Mouse (Mus musculus) liver, embryonic 16.5 days (tissue): ENCODE measurements around the gene Hydin. TPM values are rescaled to one million over a fixed set of nuclear protein-coding genes. Genes with fewer than 3 reads are reported as not detected.

ENCODE experiments used
- ATAC-seq: fragments of 200-750 bp; cut with Nextera tagmentation; 2 replicates; pipeline ENCODE4 v1.8.0; 2017; ENCODE audit warnings: low read depth, mild to moderate bottlenecking, moderate number of reproducible peaks, moderate library complexity
- H3K27ac ChIP-seq: fragments of 300-500 bp; sonication (generic); 2 replicates; pipeline ENCODE4 v1.5.1; 2014; ENCODE audit warnings: mild to moderate bottlenecking, low read length
- H3K27me3 ChIP-seq: fragments of 300-500 bp; sonication (generic); 2 replicates; pipeline ENCODE4 v1.6.1; 2014; ENCODE audit warnings: low read depth, low read length, mixed read lengths; ENCODE audit not compliant: control insufficient read depth, insufficient read depth
- H3K36me3 ChIP-seq: fragments of 300-500 bp; sonication (generic); 2 replicates; pipeline ENCODE4 v1.6.1; 2014; ENCODE audit warnings: mild to moderate bottlenecking; ENCODE audit not compliant: control insufficient read depth, insufficient read depth
- H3K4me1 ChIP-seq: fragments of 300-500 bp; sonication (generic); 2 replicates; pipeline ENCODE4 v1.6.1; 2014; ENCODE audit warnings: low read depth, low read length, mixed read lengths; ENCODE audit not compliant: control insufficient read depth
- H3K4me2 ChIP-seq: fragments of 300-500 bp; sonication (generic); 2 replicates; pipeline ENCODE4 v1.6.1; 2014; ENCODE audit warnings: low read depth, low read length, mixed read lengths
- H3K4me3 ChIP-seq: fragments of 300-500 bp; sonication (generic); 2 replicates; pipeline ENCODE4 v1.5.1; 2014; ENCODE audit warnings: low read depth, mild to moderate bottlenecking, low read length
- H3K9ac ChIP-seq: fragments of 300-500 bp; sonication (generic); 2 replicates; pipeline ENCODE4 v1.6.1; 2014; ENCODE audit warnings: low read depth, low read length
- H3K9me3 ChIP-seq: fragments of 300-500 bp; sonication (generic); replicated peaks from 2 replicates; pipeline ENCODE4 v1.6.1; 2016; ENCODE audit warnings: low read length; ENCODE audit not compliant: control insufficient read depth
- WGBS: fragments of 180-500 bp; shearing (Covaris S2); extraction: QIAGEN DNeasy Blood & Tissue Kit; methylation state at CpG from one replicate; pipeline ENCODE4 v1.1.7; 2014; ENCODE audit not compliant: insufficient replicate concordance; 5-methylcytosine and 5-hydroxymethylcytosine counted together
- polyA plus RNA-seq: library from polyadenylated mRNA; unstranded; fragments of >200 nt; fragmentation: Nextera tagmentation; extraction: Ambion mirVana; gene quantifications from 2 replicates; pipeline ENCODE4 v1.2.1, GENCODE M21; 2015

The Hydin gene
- polyA plus RNA-seq, 1 experiment from 2014 or later = 0.13 TPM

GRCm38 (mm10) chr8:110404516-110404915 is 137.7 kb downstream of the Hydin start:
- Histone ChIP-seq H3K4me3 (no peak overlapping the region), H3K4me1 (no peaks in the 10 kb centered on the region), H3K27me3 (no peaks in the 10 kb centered on the region), H3K4me2 (no peak overlapping the region), H3K9me3 (no peaks in the 10 kb centered on the region), H3K9ac (no peak overlapping the region), H3K36me3 (no peaks in the 10 kb centered on the region), H3K27ac (no peak overlapping the region)
- 61% methylated on average over 3 of the region's 3 CpGs for WGBS
- ATAC-seq = no peak

GRCm38 (mm10) chr8:110415121-110415520 is 148.3 kb downstream of the Hydin start:
- no peak overlapping the region for H3K4me3 ChIP-seq
- H3K9ac ChIP-seq = no peak overlapping the region
- no peak overlapping the region for H3K4me2 ChIP-seq
- H3K36me3 ChIP-seq = no peaks in the 10 kb centered on the region
- WGBS = 70% methylated on average over 4 of the region's 4 CpGs
- no peaks in the 10 kb centered on the region for H3K9me3 ChIP-seq
- no peaks in the 10 kb centered on the region for H3K27me3 ChIP-seq
- H3K27ac ChIP-seq = no peak overlapping the region
- ATAC-seq = no peak
- no peaks in the 10 kb centered on the region for H3K4me1 ChIP-seq

GRCm38 (mm10) chr8:110416931-110417330 is 150.2 kb downstream of the Hydin start:
- Histone ChIP-seq H3K4me3 (no peak overlapping the region), H3K27me3 (no peaks in the 10 kb centered on the region), H3K4me2 (no peak overlapping the region), H3K27ac (no peak overlapping the region), H3K9ac (no peak overlapping the region), H3K4me1 (no peaks in the 10 kb centered on the region), H3K36me3 (no peaks in the 10 kb centered on the region), H3K9me3 (no peaks in the 10 kb centered on the region)
- no peak for ATAC-seq
- 59% methylated on average over 3 of the region's 3 CpGs for WGBS

DNA sequence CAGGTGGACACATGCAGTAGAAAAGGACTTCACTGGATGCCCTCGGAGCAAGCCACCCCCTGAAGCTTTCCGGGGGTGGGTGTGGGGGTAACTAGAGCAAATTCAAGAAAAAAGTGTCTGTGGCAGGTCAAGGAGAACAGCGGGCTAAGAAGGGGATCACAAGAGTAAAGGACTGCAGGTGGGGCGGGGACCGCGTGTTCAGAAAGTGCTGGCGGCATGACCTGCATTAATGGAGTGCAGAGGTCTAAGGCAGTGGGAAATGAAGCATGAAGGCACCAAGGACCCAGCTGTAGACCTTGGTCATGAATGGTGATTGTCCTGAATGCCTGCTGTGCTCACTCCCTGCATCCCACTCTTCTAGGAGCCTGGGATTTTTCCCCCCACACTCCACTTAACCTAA is 151.0 kb downstream of the Hydin start:
- Histone ChIP-seq H3K9ac (no peak overlapping the region), H3K4me3 (no peak overlapping the region), H3K9me3 (no peaks in the 10 kb centered on the region), H3K4me2 (no peak overlapping the region), H3K4me1 (no peaks in the 10 kb centered on the region), H3K27ac (no peak overlapping the region), H3K27me3 (no peaks in the 10 kb centered on the region), H3K36me3 (no peaks in the 10 kb centered on the region)
- WGBS = 69% methylated on average over 7 of the region's 7 CpGs
- no peak for ATAC-seq

GRCm38 (mm10) chr8:110419711-110420110 is 152.9 kb downstream of the Hydin start:
- Histone ChIP-seq H3K9me3 (no peaks in the 10 kb centered on the region), H3K9ac (no peak overlapping the region), H3K27ac (no peak overlapping the region), H3K4me2 (no peak overlapping the region), H3K36me3 (no peaks in the 10 kb centered on the region), H3K4me1 (no peaks in the 10 kb centered on the region), H3K27me3 (no peaks in the 10 kb centered on the region), H3K4me3 (no peak overlapping the region)
- ATAC-seq = no peak
- WGBS = 60% methylated on average over 5 of the region's 5 CpGs

DNA sequence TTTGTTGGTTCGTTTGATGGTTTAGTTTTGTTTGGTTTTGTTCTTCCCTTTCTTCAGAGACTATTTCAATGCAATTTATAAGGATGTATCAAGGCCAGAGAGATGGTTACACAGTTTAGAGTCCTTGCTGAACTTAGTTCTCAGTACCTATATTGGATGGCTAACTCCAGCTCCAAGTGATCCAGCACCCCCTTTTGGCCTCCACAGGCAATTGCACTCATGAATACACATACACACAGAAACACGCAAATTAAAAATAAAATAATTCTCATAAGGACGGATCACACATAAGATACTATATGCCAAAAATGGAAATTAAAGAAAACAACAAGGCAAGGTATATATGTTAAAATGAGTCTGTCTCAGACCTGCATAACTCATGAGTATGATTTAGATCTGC is 153.4 kb downstream of the Hydin start:
- no peak overlapping the region for H3K4me2 ChIP-seq
- H3K27ac ChIP-seq = no peak overlapping the region
- no peaks in the 10 kb centered on the region for H3K36me3 ChIP-seq
- H3K9ac ChIP-seq = no peak overlapping the region
- H3K4me3 ChIP-seq = no peak overlapping the region
- no peaks in the 10 kb centered on the region for H3K9me3 ChIP-seq
- no peak for ATAC-seq
- H3K27me3 ChIP-seq = no peaks in the 10 kb centered on the region
- WGBS = 62% methylated on average over 3 of the region's 3 CpGs
- H3K4me1 ChIP-seq = no peaks in the 10 kb centered on the region

GRCm38 (mm10) chr8:110424146-110424545 is 157.4 kb downstream of the Hydin start:
- Histone ChIP-seq H3K36me3 (no peaks in the 10 kb centered on the region), H3K4me1 (no peaks in the 10 kb centered on the region), H3K9ac (no peak overlapping the region), H3K4me2 (no peak overlapping the region), H3K27ac (no peak overlapping the region), H3K27me3 (no peaks in the 10 kb centered on the region), H3K4me3 (no peak overlapping the region), H3K9me3 (no peaks in the 10 kb centered on the region)
- no peak for ATAC-seq
- WGBS = 63% methylated on average over 8 of the region's 8 CpGs

DNA sequence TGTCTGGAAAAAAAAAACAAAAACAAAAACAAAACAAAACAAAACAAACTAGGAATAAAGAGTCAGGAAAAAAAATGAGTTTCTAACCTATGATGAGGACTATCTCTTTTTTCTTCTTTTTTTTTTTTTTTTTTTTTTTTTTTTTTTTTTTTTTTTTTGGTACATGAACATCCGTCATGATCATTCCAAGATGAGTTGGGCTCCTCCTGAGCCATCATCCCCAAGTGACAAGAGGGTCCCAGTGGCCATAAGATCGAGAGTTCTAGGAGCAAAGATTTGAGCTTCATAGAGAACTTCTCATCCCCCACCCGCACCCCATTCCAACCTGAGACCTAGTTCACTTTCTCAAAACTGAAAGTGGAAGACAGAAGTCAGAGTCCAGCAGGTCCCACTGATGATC is 164.6 kb downstream of the Hydin start:
- Histone ChIP-seq H3K4me3 (no peak overlapping the region), H3K27me3 (no peaks in the 10 kb centered on the region), H3K4me1 (no peaks in the 10 kb centered on the region), H3K36me3 (no peaks in the 10 kb centered on the region), H3K27ac (no peak overlapping the region), H3K9me3 (no peaks in the 10 kb centered on the region), H3K4me2 (no peak overlapping the region), H3K9ac (no peak overlapping the region)
- no peak for ATAC-seq
- 60% methylated on average over 3 of the region's 3 CpGs for WGBS

DNA sequence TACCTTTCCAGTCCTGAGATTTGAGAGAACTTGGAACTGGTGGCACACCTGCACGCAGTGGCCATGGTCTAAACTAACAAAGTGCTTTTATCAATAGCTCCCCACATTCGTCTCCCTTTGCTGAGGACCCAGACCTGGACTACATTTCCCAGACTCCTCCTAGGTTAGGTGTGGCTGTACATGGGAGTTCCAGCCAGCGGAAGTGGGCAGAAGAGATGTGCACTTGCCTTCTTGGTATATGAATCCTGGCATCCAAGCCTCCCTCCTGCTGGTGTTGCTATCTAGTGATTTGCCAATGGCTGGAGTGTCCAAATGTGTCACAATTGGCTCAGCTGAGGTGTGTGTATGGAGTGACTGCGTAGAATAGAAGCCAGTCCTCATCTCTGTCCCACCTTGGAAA is 173.8 kb downstream of the Hydin start:
- no peak for ATAC-seq
- no peak overlapping the region for H3K27ac ChIP-seq
- no peaks in the 10 kb centered on the region for H3K9me3 ChIP-seq
- H3K9ac ChIP-seq = no peak overlapping the region
- H3K4me2 ChIP-seq = no peak overlapping the region
- no peaks in the 10 kb centered on the region for H3K36me3 ChIP-seq
- H3K27me3 ChIP-seq = no peaks in the 10 kb centered on the region
- H3K4me3 ChIP-seq = no peak overlapping the region
- 58% methylated on average over 4 of the region's 4 CpGs for WGBS
- no peaks in the 10 kb centered on the region for H3K4me1 ChIP-seq

DNA sequence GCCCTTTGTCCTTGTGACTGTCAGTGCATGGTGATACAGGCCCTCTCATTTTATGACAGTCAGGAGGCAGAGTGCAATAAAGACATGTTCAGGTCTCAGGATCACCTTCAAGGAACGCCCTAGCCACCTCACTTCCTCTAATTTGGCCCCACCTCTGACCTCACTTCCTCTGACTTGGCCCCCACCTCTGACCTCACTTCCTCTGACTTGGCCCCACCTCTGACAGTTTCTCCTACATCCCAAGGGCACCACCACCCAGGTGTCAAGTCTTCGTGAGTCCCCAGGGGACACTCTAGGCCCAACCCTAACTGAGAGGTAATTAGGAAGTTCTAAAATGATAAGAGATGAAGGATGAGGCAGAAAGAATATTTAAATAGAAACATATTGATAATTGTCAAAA is 177.5 kb downstream of the Hydin start:
- H3K9ac ChIP-seq = no peak overlapping the region
- no peaks in the 10 kb centered on the region for H3K4me1 ChIP-seq
- no peak overlapping the region for H3K4me3 ChIP-seq
- H3K27ac ChIP-seq = no peak overlapping the region
- WGBS = 48% methylated on average over 2 of the region's 2 CpGs
- H3K27me3 ChIP-seq = no peaks in the 10 kb centered on the region
- no peaks in the 10 kb centered on the region for H3K9me3 ChIP-seq
- no peak for ATAC-seq
- no peaks in the 10 kb centered on the region for H3K36me3 ChIP-seq
- H3K4me2 ChIP-seq = no peak overlapping the region
